Mouse (Mus musculus) spleen, postnatal 0 days (tissue): ENCODE results near the gene Zfp986. TPM values are rescaled to one million over a fixed set of nuclear protein-coding genes. Genes with fewer than 3 reads are reported as not detected.

ENCODE experiments used
- polyA plus RNA-seq: library from polyadenylated mRNA; unstranded; fragments of >200 nt; fragmentation: Nextera tagmentation; extraction: Ambion mirVana; gene quantifications from 2 replicates; pipeline ENCODE4 v1.2.1, GENCODE M21; 2015

The Zfp986 gene
- polyA plus RNA-seq, result not detected in 2 replicates

GRCm38 (mm10) chr4:145868494-145868893, at the start of gene Zfp986:
Gene Zfp986, plus strand, starts transcription at chr4:145868794.

Other genes with a start within 250 kb of the Zfp986 start
- gene Zfp980, start 198.1 kb upstream of the Zfp986 start, polyA plus RNA-seq, result 0.05 TPM in 1 of 2 replicates, not detected in the other
- 0.16 and 0.39 TPM in 2 replicates for gene Zfp987, start 228.5 kb downstream of the Zfp986 start, polyA plus RNA-seq